Mouse (Mus musculus) CH12.LX (cell line): Measurements from ENCODE around the gene Atxn7l1. TPM values are rescaled to one million over a fixed set of nuclear protein-coding genes. Genes with fewer than 3 reads are reported as not detected.

ENCODE experiments used
- DNase-seq: peaks from one replicate; pipeline ENCODE4 v3.0.0-alpha.2; 2013; ENCODE audit errors: extremely low read depth
- H3K27ac ChIP-seq: 2 replicates; pipeline ENCODE4 v1.5.1; 2012; ENCODE audit warnings: low read depth, mild to moderate bottlenecking, control low read depth, moderate library complexity; ENCODE audit not compliant: insufficient read depth
- H3K27me3 ChIP-seq: replicated peaks from 2 replicates; pipeline ENCODE3; 2012; ENCODE audit warnings: inconsistent platforms
- H3K36me3 ChIP-seq, 2 experiments: replicated peaks in 1 of 2; 2 replicates each; pipeline versions ENCODE3 to v1.6.1; 2012; ENCODE audit warnings: inconsistent platforms in 1 of 2, low read length in 1 of 2, mild to moderate bottlenecking in 1 of 2, mixed read lengths in 1 of 2, moderate library complexity in 1 of 2; ENCODE audit not compliant: control insufficient read depth in 1 of 2, insufficient read depth in 1 of 2
- H3K4me1 ChIP-seq, 2 experiments: 2 replicates each; pipeline ENCODE4 v1.6.1; 2012; ENCODE audit warnings: inconsistent platforms in 1 of 2, moderate library complexity in 1 of 2; ENCODE audit not compliant: insufficient read depth in 2 of 2, control insufficient read depth in 1 of 2
- H3K4me2 ChIP-seq: 2 replicates; pipeline ENCODE4 v1.6.1; 2012; ENCODE audit warnings: low read depth, mild to moderate bottlenecking, control low read depth; ENCODE audit not compliant: poor library complexity, insufficient read depth, severe bottlenecking
- H3K4me3 ChIP-seq, 3 experiments: fragments of 150-350 bp in 1 of 3; sonication (generic) in 1 of 3; replicated peaks in 1 of 3; 2 replicates each; pipeline versions ENCODE3 to v1.5.1; 2011 to 2012; ENCODE audit warnings: low read depth in 2 of 3, low read length in 2 of 3, mild to moderate bottlenecking in 2 of 3, moderate library complexity in 2 of 3, control low read depth in 1 of 3, improper control_type of control experiment in 1 of 3, inconsistent platforms in 1 of 3, mixed read lengths in 1 of 3; ENCODE audit not compliant: poor library complexity in 1 of 3
- H3K79me2 ChIP-seq: replicated peaks from 2 replicates; pipeline ENCODE4 v1.6.1; 2012; ENCODE audit warnings: mild to moderate bottlenecking, moderate library complexity; ENCODE audit not compliant: control insufficient read depth, poor library complexity, insufficient read depth, severe bottlenecking; ENCODE audit errors: extremely low read depth
- H3K9ac ChIP-seq: 2 replicates; pipeline ENCODE4 v1.6.1; 2012; ENCODE audit warnings: low read depth, mild to moderate bottlenecking, control low read depth, moderate library complexity; ENCODE audit not compliant: insufficient read depth
- H3K9me3 ChIP-seq: replicated peaks from 2 replicates; pipeline ENCODE3; 2012; ENCODE audit warnings: low read length, inconsistent platforms, mixed read lengths
- BHLHE40 ChIP-seq: IDR thresholded peaks from 2 replicates; pipeline ENCODE4 v1.6.1; 2011; ENCODE audit warnings: mild to moderate bottlenecking, low read depth, low read length, improper control_type of control experiment
- CHD1 ChIP-seq: IDR thresholded peaks from 2 replicates; pipeline ENCODE4 v1.6.1; 2012; ENCODE audit warnings: low read depth, low read length, improper control_type of control experiment, inconsistent platforms
- E2F4 ChIP-seq: IDR thresholded peaks from 2 replicates; pipeline ENCODE4 v1.6.1; 2011; ENCODE audit warnings: low read depth, low read length, improper control_type of control experiment; ENCODE audit not compliant: insufficient replicate concordance
- ETS1 ChIP-seq: conservative IDR thresholded peaks from 2 replicates; pipeline ENCODE4 v1.6.1; 2012; ENCODE audit warnings: low read depth, mild to moderate bottlenecking, inconsistent platforms, low read length, improper control_type of control experiment, moderate library complexity
- GABPA ChIP-seq: IDR thresholded peaks from 2 replicates; pipeline ENCODE4 v1.6.1; 2012; ENCODE audit warnings: low read depth, low read length, improper control_type of control experiment, inconsistent platforms; ENCODE audit not compliant: insufficient replicate concordance
- HCFC1 ChIP-seq: IDR thresholded peaks from 2 replicates; pipeline ENCODE4 v1.6.1; 2012; ENCODE audit warnings: low read depth, mild to moderate bottlenecking, inconsistent platforms, low read length, improper control_type of control experiment
- IRF4 ChIP-seq: IDR thresholded peaks from 2 replicates; pipeline ENCODE4 v1.6.1; 2014; ENCODE audit warnings: low read depth, mild to moderate bottlenecking, inconsistent platforms, low read length, improper control_type of control experiment
- JUND ChIP-seq: conservative IDR thresholded peaks from 2 replicates; pipeline ENCODE4 v1.6.1; 2011; ENCODE audit warnings: low read depth, low read length, improper control_type of control experiment
- MAZ ChIP-seq: IDR thresholded peaks from 2 replicates; pipeline ENCODE4 v1.6.1; 2012; ENCODE audit warnings: low read depth, mild to moderate bottlenecking, inconsistent platforms, low read length, improper control_type of control experiment, moderate library complexity
- MEF2A ChIP-seq: IDR thresholded peaks from 2 replicates; pipeline ENCODE4 v1.6.1; 2014; ENCODE audit warnings: low read depth, mild to moderate bottlenecking, inconsistent platforms, low read length, improper control_type of control experiment, borderline replicate concordance
- MXI1 ChIP-seq: IDR thresholded peaks from 2 replicates; pipeline ENCODE4 v1.6.1; 2011; ENCODE audit warnings: mild to moderate bottlenecking, low read depth, low read length, improper control_type of control experiment
- POLR2A ChIP-seq: IDR thresholded peaks from 2 replicates; pipeline ENCODE4 v1.6.1; 2011; ENCODE audit warnings: low read depth, mild to moderate bottlenecking, improper control_type of control experiment, low read length
- SIN3A ChIP-seq: IDR thresholded peaks from 2 replicates; pipeline ENCODE4 v1.6.1; 2012; ENCODE audit warnings: low read length, improper control_type of control experiment, inconsistent platforms
- SMC3 ChIP-seq: IDR thresholded peaks from 2 replicates; pipeline ENCODE4 v1.6.1; 2011; ENCODE audit warnings: low read depth, low read length, improper control_type of control experiment
- USF2 ChIP-seq: conservative IDR thresholded peaks from 2 replicates; pipeline ENCODE4 v1.6.1; 2011; ENCODE audit warnings: low read depth, low read length, improper control_type of control experiment
- ZKSCAN1 ChIP-seq: IDR thresholded peaks from 2 replicates; pipeline ENCODE4 v1.6.1; 2012; ENCODE audit warnings: low read depth, inconsistent platforms, low read length, improper control_type of control experiment, borderline replicate concordance
- dilution Hi-C: fragments of 300-500 bp; cut with MboI; formaldehyde crosslinking; loops from 2 replicates; pipeline ENCODE4 v1.14.3; 2020; ENCODE audit warnings: low sequenced_read_pairs; ENCODE audit not compliant: extremely low pct_unique_long_range_greater_than_20kb, extremely low pct_ligation_motif_present
- in situ Hi-C: fragments of 300-500 bp; cut with MboI; formaldehyde crosslinking; loops from 3 replicates; pipeline ENCODE4 v1.14.3; 2019; ENCODE audit warnings: low sequenced_read_pairs, low pct_ligation_motif_present, low pct_unique_long_range_greater_than_20kb, mixed read lengths
- polyA plus RNA-seq: library from polyadenylated mRNA; unstranded; fragments of >175 nt; gene quantifications from 2 replicates; pipeline ENCODE4 v1.2.1, GENCODE M21; 2012; ENCODE audit warnings: low read depth; ENCODE audit not compliant: insufficient read length
- total RNA-seq, 2 experiments: library from RNA; depleted of rRNA; stranded (reverse); fragments of 300-350 nt in 1 of 2; fragments of >200 nt in 1 of 2; gene quantifications; 2 replicates each; pipeline ENCODE4 v1.2.3; 2012 to 2014

Gene Atxn7l1
- total and polyA plus RNA-seq, 3 experiments: 8.6 to 55.7 (median 9.0) TPM

- dilution Hi-C loops: no loop called here
- no peak overlapping the region for H3K27ac ChIP-seq
Observed at GRCm38 (mm10) chr12:33403265-33403693, 255.8 kb downstream of the Atxn7l1 start.

GRCm38 (mm10) chr12:33404996-33405395, 257.5 kb downstream of the Atxn7l1 start:
- TF ChIP-seq GABPA (no peak), ETS1 (no peak), SMC3 (no peak), POLR2A (no peak), E2F4 (no peak), BHLHE40 (no peak), USF2 (no peak), SIN3A (no peak), ZKSCAN1 (no peak), MEF2A (no peak), CHD1 (no peak), MAZ (no peak), JUND (no peak), IRF4 (no peak)
- TF ChIP-seq, all 38 proteins: peak for 0
- no peak overlapping the region for H3K27ac ChIP-seq
- no peak overlapping the region for H3K4me2 ChIP-seq
- no peaks in the 10 kb centered on the region for H3K79me2 ChIP-seq
- dilution Hi-C loops: no loop called here
- H3K9me3 ChIP-seq: no peaks in the 10 kb centered on the region
- no peaks in the 10 kb centered on the region for H3K27me3 ChIP-seq
- no peaks in the 10 kb centered on the region for H3K4me1 ChIP-seq
- DNase-seq: no peak
- no peaks in the 10 kb centered on the region for H3K36me3 ChIP-seq
- no peak overlapping the region for H3K4me3 ChIP-seq
- H3K9ac ChIP-seq: no peak overlapping the region
- in situ Hi-C loops: no loop called here

More at GRCm38 (mm10) chr12:33403265-33403693, 255.8 kb downstream of the Atxn7l1 start:
- H3K4me1 ChIP-seq: no peaks in the 10 kb centered on the region
- no peaks in the 10 kb centered on the region for H3K36me3 ChIP-seq
- no peak overlapping the region for H3K4me3 ChIP-seq
- H3K9me3 ChIP-seq: no peaks in the 10 kb centered on the region
- H3K27me3 ChIP-seq: no peaks in the 10 kb centered on the region
- peak overlapping the region; percentile 84 for H3K4me2 ChIP-seq
- H3K79me2 ChIP-seq: no peaks in the 10 kb centered on the region
- no peak for TF ChIP-seq HCFC1
- TF ChIP-seq MXI1: no peak
- 0 out of 2 replicates have a peak, but pooled peaks have one; percentile 26 for TF ChIP-seq BHLHE40
- TF ChIP-seq ZKSCAN1: no peak
- TF ChIP-seq, all 38 proteins: peak for 1
- DNase-seq: no peak
- in situ Hi-C loops: no loop called here
- no peak overlapping the region for H3K9ac ChIP-seq
